Mouse (Mus musculus) CH12.LX (cell line): ENCODE measurements around the gene Kcnh2. TPM values are rescaled to one million over a fixed set of nuclear protein-coding genes. Genes with fewer than 3 reads are reported as not detected.

Source experiments
- DNase-seq: peaks from one replicate; pipeline ENCODE4 v3.0.0-alpha.2; 2013; ENCODE audit errors: extremely low read depth
- H3K27ac ChIP-seq: 2 replicates; pipeline ENCODE4 v1.5.1; 2012; ENCODE audit warnings: low read depth, mild to moderate bottlenecking, control low read depth, moderate library complexity; ENCODE audit not compliant: insufficient read depth
- H3K27me3 ChIP-seq: replicated peaks from 2 replicates; pipeline ENCODE3; 2012; ENCODE audit warnings: inconsistent platforms
- H3K36me3 ChIP-seq, 2 experiments: replicated peaks in 1 of 2; 2 replicates each; pipeline versions ENCODE3 to v1.6.1; 2012; ENCODE audit warnings: inconsistent platforms in 1 of 2, low read length in 1 of 2, mild to moderate bottlenecking in 1 of 2, mixed read lengths in 1 of 2, moderate library complexity in 1 of 2; ENCODE audit not compliant: control insufficient read depth in 1 of 2, insufficient read depth in 1 of 2
- H3K4me1 ChIP-seq, 2 experiments: 2 replicates each; pipeline ENCODE4 v1.6.1; 2012; ENCODE audit warnings: inconsistent platforms in 1 of 2, moderate library complexity in 1 of 2; ENCODE audit not compliant: insufficient read depth in 2 of 2, control insufficient read depth in 1 of 2
- H3K4me2 ChIP-seq: 2 replicates; pipeline ENCODE4 v1.6.1; 2012; ENCODE audit warnings: low read depth, mild to moderate bottlenecking, control low read depth; ENCODE audit not compliant: poor library complexity, insufficient read depth, severe bottlenecking
- H3K4me3 ChIP-seq, 3 experiments: fragments of 150-350 bp in 1 of 3; sonication (generic) in 1 of 3; replicated peaks in 1 of 3; 2 replicates each; pipeline versions ENCODE3 to v1.5.1; 2011 to 2012; ENCODE audit warnings: low read depth in 2 of 3, low read length in 2 of 3, mild to moderate bottlenecking in 2 of 3, moderate library complexity in 2 of 3, control low read depth in 1 of 3, improper control_type of control experiment in 1 of 3, inconsistent platforms in 1 of 3, mixed read lengths in 1 of 3; ENCODE audit not compliant: poor library complexity in 1 of 3
- H3K79me2 ChIP-seq: replicated peaks from 2 replicates; pipeline ENCODE4 v1.6.1; 2012; ENCODE audit warnings: mild to moderate bottlenecking, moderate library complexity; ENCODE audit not compliant: control insufficient read depth, poor library complexity, insufficient read depth, severe bottlenecking; ENCODE audit errors: extremely low read depth
- H3K9ac ChIP-seq: 2 replicates; pipeline ENCODE4 v1.6.1; 2012; ENCODE audit warnings: low read depth, mild to moderate bottlenecking, control low read depth, moderate library complexity; ENCODE audit not compliant: insufficient read depth
- H3K9me3 ChIP-seq: replicated peaks from 2 replicates; pipeline ENCODE3; 2012; ENCODE audit warnings: low read length, inconsistent platforms, mixed read lengths
- BHLHE40 ChIP-seq: IDR thresholded peaks from 2 replicates; pipeline ENCODE4 v1.6.1; 2011; ENCODE audit warnings: mild to moderate bottlenecking, low read depth, low read length, improper control_type of control experiment
- ELF1 ChIP-seq: IDR thresholded peaks from 2 replicates; pipeline ENCODE4 v1.6.1; 2014; ENCODE audit warnings: low read depth, mild to moderate bottlenecking, inconsistent platforms, low read length, improper control_type of control experiment
- EP300 ChIP-seq: IDR thresholded peaks from 2 replicates; pipeline ENCODE4 v1.6.1; 2011; ENCODE audit warnings: low read length, improper control_type of control experiment
- ETS1 ChIP-seq: conservative IDR thresholded peaks from 2 replicates; pipeline ENCODE4 v1.6.1; 2012; ENCODE audit warnings: low read depth, mild to moderate bottlenecking, inconsistent platforms, low read length, improper control_type of control experiment, moderate library complexity
- GABPA ChIP-seq: IDR thresholded peaks from 2 replicates; pipeline ENCODE4 v1.6.1; 2012; ENCODE audit warnings: low read depth, low read length, improper control_type of control experiment, inconsistent platforms; ENCODE audit not compliant: insufficient replicate concordance
- IRF4 ChIP-seq: IDR thresholded peaks from 2 replicates; pipeline ENCODE4 v1.6.1; 2014; ENCODE audit warnings: low read depth, mild to moderate bottlenecking, inconsistent platforms, low read length, improper control_type of control experiment
- KAT2A ChIP-seq: IDR thresholded peaks from 2 replicates; pipeline ENCODE4 v1.6.1; 2012; ENCODE audit warnings: low read length, improper control_type of control experiment, inconsistent platforms; ENCODE audit not compliant: insufficient replicate concordance
- MAX ChIP-seq: IDR thresholded peaks from 2 replicates; pipeline ENCODE4 v1.6.1; 2011; ENCODE audit warnings: low read length, improper control_type of control experiment
- MAZ ChIP-seq: IDR thresholded peaks from 2 replicates; pipeline ENCODE4 v1.6.1; 2012; ENCODE audit warnings: low read depth, mild to moderate bottlenecking, inconsistent platforms, low read length, improper control_type of control experiment, moderate library complexity
- MYC ChIP-seq: IDR thresholded peaks from 2 replicates; pipeline ENCODE4 v1.6.1; 2011; ENCODE audit warnings: low read depth, mild to moderate bottlenecking, improper control_type of control experiment, low read length
- NELFE ChIP-seq: IDR thresholded peaks from 2 replicates; pipeline ENCODE4 v1.6.1; 2011; ENCODE audit warnings: low read depth, low read length, improper control_type of control experiment
- NRF1 ChIP-seq: IDR thresholded peaks from 2 replicates; pipeline ENCODE4 v1.6.1; 2014; ENCODE audit warnings: low read depth, mild to moderate bottlenecking, inconsistent platforms, low read length, improper control_type of control experiment, moderate library complexity
- PAX5 ChIP-seq: IDR thresholded peaks from 2 replicates; pipeline ENCODE4 v1.6.1; 2012; ENCODE audit warnings: low read length, inconsistent platforms, mixed read lengths
- POLR2A ChIP-seq: IDR thresholded peaks from 2 replicates; pipeline ENCODE4 v1.6.1; 2011; ENCODE audit warnings: low read depth, mild to moderate bottlenecking, improper control_type of control experiment, low read length
- RCOR1 ChIP-seq: conservative IDR thresholded peaks from 2 replicates; pipeline ENCODE4 v1.6.1; 2012; ENCODE audit warnings: low read depth, mild to moderate bottlenecking, inconsistent platforms, low read length, improper control_type of control experiment
- SMC3 ChIP-seq: IDR thresholded peaks from 2 replicates; pipeline ENCODE4 v1.6.1; 2011; ENCODE audit warnings: low read depth, low read length, improper control_type of control experiment
- TBP ChIP-seq: conservative IDR thresholded peaks from 2 replicates; pipeline ENCODE4 v1.6.1; 2011; ENCODE audit warnings: low read depth, low read length, improper control_type of control experiment
- TCF12 ChIP-seq: IDR thresholded peaks from 2 replicates; pipeline ENCODE4 v1.6.1; 2014; ENCODE audit warnings: low read depth, mild to moderate bottlenecking, inconsistent platforms, low read length, improper control_type of control experiment
- USF1 ChIP-seq: IDR thresholded peaks from 2 replicates; pipeline ENCODE4 v1.6.1; 2014; ENCODE audit warnings: low read depth, mild to moderate bottlenecking, inconsistent platforms, low read length, improper control_type of control experiment
- USF2 ChIP-seq: conservative IDR thresholded peaks from 2 replicates; pipeline ENCODE4 v1.6.1; 2011; ENCODE audit warnings: low read depth, low read length, improper control_type of control experiment
- ZKSCAN1 ChIP-seq: IDR thresholded peaks from 2 replicates; pipeline ENCODE4 v1.6.1; 2012; ENCODE audit warnings: low read depth, inconsistent platforms, low read length, improper control_type of control experiment, borderline replicate concordance
- ZMIZ1 ChIP-seq: IDR thresholded peaks from 2 replicates; pipeline ENCODE4 v1.6.1; 2012; ENCODE audit warnings: low read depth, mild to moderate bottlenecking, inconsistent platforms, low read length, improper control_type of control experiment
- ZNF384 ChIP-seq: IDR thresholded peaks from 2 replicates; pipeline ENCODE4 v1.6.1; 2012; ENCODE audit warnings: low read depth, low read length, improper control_type of control experiment, inconsistent platforms
- dilution Hi-C: fragments of 300-500 bp; cut with MboI; formaldehyde crosslinking; loops from 2 replicates; pipeline ENCODE4 v1.14.3; 2020; ENCODE audit warnings: low sequenced_read_pairs; ENCODE audit not compliant: extremely low pct_unique_long_range_greater_than_20kb, extremely low pct_ligation_motif_present
- in situ Hi-C: fragments of 300-500 bp; cut with MboI; formaldehyde crosslinking; loops from 3 replicates; pipeline ENCODE4 v1.14.3; 2019; ENCODE audit warnings: low sequenced_read_pairs, low pct_ligation_motif_present, low pct_unique_long_range_greater_than_20kb, mixed read lengths
- polyA plus RNA-seq: library from polyadenylated mRNA; unstranded; fragments of >175 nt; gene quantifications from 2 replicates; pipeline ENCODE4 v1.2.1, GENCODE M21; 2012; ENCODE audit warnings: low read depth; ENCODE audit not compliant: insufficient read length
- total RNA-seq, 2 experiments: library from RNA; depleted of rRNA; stranded (reverse); fragments of 300-350 nt in 1 of 2; fragments of >200 nt in 1 of 2; gene quantifications; 2 replicates each; pipeline ENCODE4 v1.2.3; 2012 to 2014

The Kcnh2 gene
- total and polyA plus RNA-seq, 3 experiments, result 0.30 to 2.8 (median 0.59) TPM

DNA sequence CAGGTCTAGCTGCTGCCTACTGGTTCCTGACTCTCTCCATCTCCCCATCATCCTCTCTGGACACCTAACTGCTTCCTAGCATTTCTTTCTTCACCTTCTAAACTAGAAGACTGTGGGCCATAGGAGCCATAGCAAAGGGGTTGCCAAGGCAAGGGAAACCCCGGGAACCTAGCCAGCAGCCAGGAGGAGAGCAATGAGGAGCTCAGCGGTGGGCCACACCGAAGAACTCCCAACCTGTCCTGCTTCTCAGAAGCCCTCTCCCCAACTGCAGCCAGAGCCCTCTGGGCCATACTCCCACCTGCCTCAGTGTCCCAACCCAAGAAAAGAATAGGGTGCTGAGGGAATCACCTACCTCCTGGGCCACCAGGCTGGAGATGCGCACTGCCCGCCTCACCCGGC is 22.6 kb downstream of the Kcnh2 start:
- Histone ChIP-seq H3K9ac (no peak overlapping the region), H3K9me3 (no peaks in the 10 kb centered on the region), H3K27ac (no peak overlapping the region), H3K4me3 (no peak overlapping the region), H3K4me2 (no peak overlapping the region), H3K27me3 (peaks cover 84% of the 10 kb centered on the region), H3K36me3 (no peaks in the 10 kb centered on the region), H3K4me1 (no peaks in the 10 kb centered on the region), H3K79me2 (no peaks in the 10 kb centered on the region)
- in situ Hi-C loops (no loop called here), dilution Hi-C loops (no loop called here)
- no peak for TF ChIP-seq KAT2A
- TF ChIP-seq ZNF384, result no peak
- TF ChIP-seq NELFE, result no peak
- no peak for TF ChIP-seq MYC
- TF ChIP-seq ELF1, result no peak
- TF ChIP-seq TCF12, result no peak
- no peak for TF ChIP-seq MAX
- TF ChIP-seq BHLHE40, result no peak
- TF ChIP-seq USF1, result no peak
- TF ChIP-seq ZMIZ1, result no peak
- no peak for TF ChIP-seq POLR2A
- no peak for TF ChIP-seq IRF4
- no peak for TF ChIP-seq ZKSCAN1
- no peak for TF ChIP-seq MAZ
- TF ChIP-seq ETS1, result no peak
- no peak for TF ChIP-seq GABPA
- DNase-seq, result no peak

DNA sequence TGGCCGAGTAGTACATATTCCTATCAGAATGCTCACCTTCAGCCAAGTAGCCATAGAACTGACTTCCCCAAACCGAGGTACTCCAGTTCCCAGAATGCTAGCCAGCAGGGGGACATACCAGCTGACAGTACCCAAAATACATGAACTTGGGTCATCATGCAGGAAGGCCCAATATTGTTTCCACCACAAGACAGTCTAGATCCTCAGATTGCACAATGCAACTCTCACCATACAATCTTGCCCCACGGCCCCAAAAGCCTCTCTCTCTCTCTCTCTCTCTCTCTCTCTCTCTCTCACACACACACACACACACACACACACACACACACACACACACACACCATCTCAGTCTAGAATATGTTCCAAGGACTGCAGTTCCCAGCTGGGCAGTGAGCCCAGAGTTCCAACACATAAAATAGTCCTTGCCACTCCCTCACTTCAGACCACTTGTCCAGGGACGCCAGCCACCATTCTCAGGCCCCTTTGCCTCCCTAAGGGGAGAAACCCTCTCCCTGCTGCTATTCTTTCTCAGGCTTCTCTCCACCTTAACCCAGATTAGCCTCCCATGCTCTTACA is 24.5 kb downstream of the Kcnh2 start:
- in situ Hi-C loops (no loop called here), dilution Hi-C loops (no loop called here)
- H3K27ac ChIP-seq, result no peak overlapping the region
- H3K27me3 ChIP-seq, result peaks cover 79% of the 10 kb centered on the region
- no peaks in the 10 kb centered on the region for H3K79me2 ChIP-seq
- H3K9me3 ChIP-seq, result no peaks in the 10 kb centered on the region
- no peaks in the 10 kb centered on the region for H3K4me1 ChIP-seq
- no peaks in the 10 kb centered on the region for H3K36me3 ChIP-seq
- no peak overlapping the region for H3K4me2 ChIP-seq
- no peak for TF ChIP-seq RCOR1
- no peak for TF ChIP-seq EP300
- no peak for TF ChIP-seq USF2
- TF ChIP-seq PAX5, result no peak
- TF ChIP-seq BHLHE40, result no peak
- TF ChIP-seq ZMIZ1, result no peak
- no peak for TF ChIP-seq TBP
- TF ChIP-seq POLR2A, result no peak
- TF ChIP-seq SMC3, result no peak
- no peak for TF ChIP-seq NRF1
- TF ChIP-seq MYC, result no peak
- TF ChIP-seq MAX, result no peak
- H3K4me3 ChIP-seq, result no peak overlapping the region
- no peak for DNase-seq
- no peak overlapping the region for H3K9ac ChIP-seq
